Mouse (Mus musculus) hematopoietic stem cell, adult 5-6 weeks (primary cell): ENCODE data around the gene Pmepa1. TPM values are rescaled to one million over a fixed set of nuclear protein-coding genes. Genes with fewer than 3 reads are reported as not detected.

Experiments used
- ATAC-seq, 2 experiments: fragments of 125-278 bp in 1 of 2; replicated peaks in 1 of 2; 2 replicates each; pipeline ENCODE4 v1.8.0; 2016 to 2017; ENCODE audit warnings: inconsistent platforms in 2 of 2, mild to moderate bottlenecking in 2 of 2, moderate number of reproducible peaks in 2 of 2, low read depth in 1 of 2, moderate TSS enrichment in 1 of 2; ENCODE audit not compliant: low FRiP score in 2 of 2, poor library complexity in 2 of 2, severe bottlenecking in 2 of 2, insufficient read depth in 1 of 2, low TSS enrichment in 1 of 2
- total RNA-seq: library from RNA; stranded (forward); fragments of 172-1452, 232-1000 nt; gene quantifications from 2 replicates; pipeline ENCODE4 v1.2.3, GENCODE M21; 2017

Gene Pmepa1
- total RNA-seq, 1 experiment from 2014 or later, result 0.40 TPM

DNA sequence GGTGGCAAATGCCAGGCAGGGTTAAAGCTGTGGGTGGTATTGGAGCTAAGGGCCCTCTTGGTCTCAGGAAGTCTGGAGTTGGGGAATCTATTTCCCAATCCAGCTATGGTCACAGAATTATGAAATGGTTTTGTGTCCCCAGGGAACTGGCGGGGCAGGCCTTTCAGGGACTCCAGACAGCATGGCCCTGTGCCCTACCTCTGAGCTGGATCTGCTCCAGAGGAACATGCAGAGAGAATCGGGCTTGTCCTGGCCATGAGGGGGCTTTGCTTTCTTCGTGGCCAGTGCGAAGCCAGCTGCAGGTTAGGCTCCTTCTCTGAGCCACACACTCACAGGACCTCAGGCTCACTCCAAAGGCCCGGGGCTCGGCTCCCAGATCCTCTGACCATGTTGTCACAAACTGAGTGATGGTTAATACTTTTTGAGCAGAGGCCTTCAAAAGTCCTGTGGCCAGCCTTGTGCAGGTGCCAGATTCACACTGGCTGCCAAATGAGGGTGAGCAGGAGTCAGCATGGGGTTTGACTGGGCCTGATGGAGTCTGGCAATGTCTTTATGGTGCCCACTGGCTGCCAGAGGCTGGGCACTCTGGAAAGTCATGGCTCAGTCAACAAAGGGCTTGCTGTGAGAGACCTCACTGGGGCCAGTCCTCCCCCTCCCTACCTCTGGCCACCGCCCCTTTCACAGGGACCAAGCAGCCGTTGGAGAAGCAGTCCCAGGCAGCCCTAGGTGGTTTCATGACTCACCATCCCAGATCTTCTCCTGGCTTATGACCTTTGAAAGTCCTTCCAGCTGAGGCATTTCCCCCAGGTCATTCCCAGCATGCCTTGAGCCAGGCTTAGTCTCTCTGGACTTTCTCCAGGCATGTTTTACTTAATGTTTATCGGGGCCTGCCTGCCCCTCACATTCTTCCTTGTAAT, 4.9 kb upstream of the Pmepa1 start:
- ATAC-seq, result no peak

DNA sequence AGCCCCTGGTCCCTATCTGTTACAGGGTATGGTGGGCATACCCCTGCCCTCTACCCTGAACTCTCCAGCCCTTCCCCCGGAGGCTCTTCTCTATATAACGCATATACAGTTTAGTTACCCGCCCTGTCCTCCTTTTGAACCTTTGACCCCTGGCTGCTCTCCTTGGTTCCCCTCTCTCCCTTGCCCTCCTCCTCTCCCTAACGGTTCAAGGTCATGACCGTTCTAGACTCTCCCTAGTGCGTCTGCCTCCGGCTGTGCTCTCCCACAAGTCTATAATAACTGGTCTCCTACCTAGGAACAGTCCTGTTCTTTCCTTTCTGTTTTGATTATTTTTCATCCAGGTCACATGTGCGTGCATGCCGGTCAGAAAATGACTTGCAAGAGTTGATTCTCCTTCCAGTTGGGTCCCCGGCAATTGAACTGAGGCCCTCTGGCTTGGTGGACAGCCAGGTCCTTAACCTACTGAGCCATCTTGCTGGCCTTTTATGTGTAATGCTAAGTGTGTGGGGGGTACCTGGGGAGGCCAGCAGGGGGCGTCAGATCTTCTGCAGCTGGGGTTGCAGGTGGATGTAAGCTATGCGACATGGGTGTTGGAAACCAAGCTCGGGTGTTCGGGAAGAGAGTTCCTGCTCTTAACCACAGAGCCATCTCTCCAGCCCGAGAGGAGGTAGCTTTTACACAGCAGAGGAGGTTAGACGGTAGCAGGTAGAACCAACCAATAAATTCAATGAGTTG, 2.7 kb upstream of the Pmepa1 start:
- ATAC-seq, result no peak

DNA sequence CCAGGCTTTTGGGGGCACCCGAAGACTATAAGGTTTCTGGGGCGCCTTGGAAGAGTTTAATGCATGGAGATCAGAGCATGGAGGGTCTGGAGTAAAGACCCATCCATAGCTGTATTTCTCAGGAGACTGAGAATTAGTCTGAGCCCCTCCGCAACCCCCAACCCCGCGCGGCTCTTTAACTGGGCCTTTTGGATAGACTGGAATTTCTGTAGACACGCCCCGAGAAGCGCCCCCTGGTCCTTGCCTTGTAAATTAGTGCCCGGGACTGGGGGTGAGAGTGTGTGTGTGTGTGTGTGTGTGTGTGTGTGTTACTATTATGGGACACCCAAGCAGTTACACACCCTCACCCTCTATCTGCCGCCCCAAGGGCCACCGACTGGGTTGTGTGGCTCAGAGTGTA, 526 bp upstream of the Pmepa1 start:
- ATAC-seq, result no peak

DNA sequence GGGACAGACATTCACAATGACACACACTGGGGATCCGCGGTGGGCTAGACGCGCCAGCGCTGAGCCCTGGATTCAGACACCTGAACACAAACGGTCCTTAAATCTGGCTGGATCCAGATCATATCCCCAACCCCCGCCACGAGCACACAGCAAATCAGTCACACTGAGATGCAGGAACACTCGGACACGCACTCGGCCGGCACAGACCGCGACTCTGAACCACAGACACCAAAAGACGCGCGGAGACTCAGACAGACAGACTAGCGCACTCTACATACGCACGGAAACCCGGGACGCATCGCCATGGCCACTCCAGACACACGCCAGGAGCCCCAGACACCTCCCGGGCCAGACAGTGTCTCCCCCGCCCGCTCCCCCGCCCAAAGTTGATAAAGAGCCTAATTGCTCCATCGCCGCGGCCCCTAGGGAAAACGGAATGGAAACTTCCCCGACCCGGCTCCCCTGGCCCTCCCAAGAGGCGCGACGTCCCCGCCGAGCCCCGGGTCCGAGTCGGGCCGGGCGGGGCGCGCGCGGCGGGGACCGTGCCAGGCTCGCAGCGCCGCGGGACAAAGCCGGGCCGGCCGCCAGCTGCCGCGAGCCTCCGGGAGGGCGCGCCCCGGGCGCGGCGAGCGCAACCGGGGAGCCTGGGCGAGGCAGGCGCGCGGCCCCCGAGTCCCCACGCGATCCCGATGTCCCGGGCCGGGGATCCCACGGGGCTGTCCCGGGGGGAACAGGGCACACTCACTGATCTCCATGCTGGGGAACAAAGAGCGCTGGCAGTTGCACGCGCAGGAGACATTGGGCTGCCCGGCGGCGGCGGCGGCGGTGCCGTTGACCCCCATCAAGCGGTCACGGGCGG, 761 bp downstream of the Pmepa1 start:
- peak in 1 of 2 experiments; percentile 14; a peak in 1 of 4 replicates for ATAC-seq

DNA sequence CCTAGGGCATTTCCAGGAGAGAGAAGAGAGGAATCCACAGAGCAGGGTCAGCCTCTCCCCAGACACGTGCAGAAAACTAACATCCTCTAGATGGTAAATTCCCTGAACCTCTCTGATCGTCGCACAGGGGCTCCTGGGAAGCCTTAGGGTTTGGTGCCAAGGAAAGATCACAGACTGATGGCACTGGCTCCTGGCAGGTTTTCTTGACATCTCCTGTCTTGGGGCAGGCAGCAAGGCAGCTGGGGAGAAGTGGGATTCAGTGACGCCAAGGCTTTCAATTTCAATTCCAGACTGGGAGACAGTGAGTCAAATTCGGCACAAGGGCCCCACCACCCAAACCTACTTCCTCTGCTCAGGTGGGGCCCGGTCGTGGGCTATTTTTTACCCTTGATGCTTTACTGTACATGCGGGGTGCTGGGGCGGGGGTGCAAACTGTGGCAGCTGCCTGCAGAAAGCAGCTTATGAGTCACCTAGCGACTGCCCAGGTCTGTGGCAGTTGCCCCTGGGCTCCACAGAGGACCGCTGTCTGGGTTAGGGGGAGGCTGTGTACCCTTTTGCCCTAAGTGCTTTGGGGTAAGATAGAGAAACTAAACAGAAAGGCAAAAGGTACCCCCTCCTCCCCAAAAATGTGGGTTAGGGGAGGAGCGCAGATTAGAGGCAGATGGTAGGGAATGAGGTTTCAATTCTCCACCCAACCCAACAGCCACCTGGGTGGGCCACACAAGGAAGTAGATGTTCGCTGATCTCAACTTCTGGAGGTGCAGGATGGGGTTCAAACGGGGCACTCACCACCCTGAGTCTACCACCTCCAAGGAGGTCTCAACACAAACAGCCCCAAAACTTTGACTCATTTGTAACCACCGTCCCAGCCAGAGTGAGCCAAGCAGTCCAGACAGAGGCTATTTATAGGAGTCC, 1.6 kb downstream of the Pmepa1 start:
- ATAC-seq, result peak; percentile 15 to 34; a peak in 3 of 4 replicates

DNA sequence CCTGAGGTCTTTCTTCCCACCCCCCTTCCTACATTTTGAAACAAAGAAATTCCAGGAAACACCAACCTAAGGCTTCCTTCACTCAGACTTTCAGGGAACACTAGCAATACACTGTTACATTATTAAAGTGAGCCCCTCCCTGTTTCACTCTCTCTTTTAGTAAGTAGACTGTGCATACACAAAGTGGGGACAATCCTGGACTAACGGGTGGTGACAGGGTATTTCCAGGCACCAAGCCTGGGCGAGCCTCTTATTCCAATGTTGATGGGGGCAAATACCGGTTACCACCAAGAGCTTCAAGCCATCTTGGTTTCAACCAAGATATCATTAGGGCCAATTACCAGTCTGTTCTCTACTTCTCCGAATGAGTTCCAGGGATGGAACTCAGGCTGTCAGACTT, 2.4 kb downstream of the Pmepa1 start:
- no peak for ATAC-seq

DNA sequence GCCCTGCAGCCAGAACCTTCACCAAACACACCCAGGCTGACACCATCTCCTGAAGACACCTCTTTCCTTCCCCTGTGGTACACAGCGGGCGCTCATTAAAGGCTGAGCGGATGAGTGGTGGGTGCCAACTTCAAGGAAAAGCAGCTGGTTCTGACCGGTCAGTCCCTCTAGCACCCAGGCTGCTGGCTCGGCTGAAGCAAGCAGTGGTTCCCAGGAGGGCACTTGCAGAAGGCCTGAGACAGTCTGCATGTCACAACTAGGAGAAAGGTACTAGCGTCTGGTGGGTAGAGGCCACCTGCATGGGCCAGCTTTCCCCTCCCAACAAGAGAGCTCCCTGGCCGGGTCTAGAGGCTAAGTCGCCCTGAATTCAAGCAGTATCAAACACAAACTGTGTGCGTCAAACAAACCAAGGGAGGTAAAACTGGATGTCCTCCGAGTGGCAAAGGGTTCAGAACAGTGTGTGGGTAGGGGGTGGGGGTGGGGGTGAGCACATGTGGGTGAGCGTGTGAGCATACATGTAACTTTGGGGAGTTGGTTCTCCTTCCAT, 3.9 kb downstream of the Pmepa1 start:
- no peak for ATAC-seq

DNA sequence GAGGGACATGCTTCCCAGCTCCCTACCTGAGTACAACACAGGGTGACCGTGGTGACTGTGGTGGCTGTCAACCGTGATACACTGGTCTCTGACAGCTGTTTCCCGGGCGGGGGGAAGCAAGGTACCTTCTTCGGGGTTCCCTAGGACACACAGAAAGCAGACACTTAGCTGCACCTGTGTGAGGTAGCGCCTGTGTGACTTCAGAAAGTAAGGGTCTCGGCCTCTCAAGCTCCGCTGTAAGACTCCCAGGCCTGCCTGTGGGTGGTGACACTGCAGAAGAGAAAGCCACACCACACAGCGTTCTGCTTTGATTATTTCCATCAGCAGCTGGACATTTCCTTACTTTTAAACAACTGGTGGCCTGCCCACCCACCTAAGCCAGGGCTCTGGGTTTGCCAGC, 4.8 kb downstream of the Pmepa1 start:
- ATAC-seq, result no peak

DNA sequence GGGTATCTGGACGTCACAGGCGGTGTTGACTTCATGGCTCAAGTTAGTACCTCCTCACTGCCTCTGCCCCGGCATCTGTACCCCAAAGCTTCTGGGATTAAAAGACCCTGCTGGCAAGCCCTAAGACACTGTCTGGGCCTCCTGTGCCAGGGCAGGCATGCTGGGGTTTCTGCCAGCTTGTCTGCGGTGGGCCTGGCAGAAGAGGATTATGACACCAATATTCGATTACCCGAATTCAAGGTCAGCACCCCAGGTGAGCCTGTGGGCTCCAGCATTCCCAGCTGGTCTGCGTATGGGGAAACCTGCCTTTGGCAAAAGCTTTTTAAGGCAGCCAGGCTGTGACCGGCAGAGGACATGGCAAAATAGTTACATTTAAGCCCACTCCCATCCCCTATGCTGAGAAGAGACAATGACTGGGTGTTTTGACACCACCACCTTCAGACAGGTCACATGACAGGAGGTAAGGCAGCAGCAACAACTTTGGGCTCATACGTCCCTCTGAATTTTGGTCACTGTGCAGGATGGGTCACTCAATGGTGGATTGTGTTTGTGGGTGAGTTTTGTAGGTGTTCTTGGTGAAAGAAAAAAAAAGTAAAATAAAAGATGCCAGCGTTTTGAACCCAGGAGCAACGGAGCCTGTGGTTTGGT, 5.6 kb downstream of the Pmepa1 start:
- ATAC-seq, result no peak

DNA sequence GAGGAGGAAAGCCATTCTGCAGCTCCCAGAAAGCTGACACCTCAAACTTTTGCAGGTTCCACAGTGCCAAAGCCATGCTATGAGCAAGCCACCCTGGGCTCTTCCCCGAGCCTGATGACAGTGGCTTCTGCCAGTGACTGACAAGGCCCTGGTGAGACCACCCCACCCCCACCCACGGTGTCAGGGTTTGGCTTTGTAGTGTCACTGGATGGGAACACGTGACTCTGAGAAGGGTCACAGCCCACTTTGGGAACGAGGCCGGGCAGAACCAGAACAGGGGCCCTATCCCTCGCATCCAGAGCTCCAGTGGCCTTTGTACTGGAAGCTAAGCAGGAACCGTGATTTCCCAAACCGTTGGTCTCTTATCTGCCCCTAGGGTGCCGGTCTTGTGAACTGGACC, 6.1 kb downstream of the Pmepa1 start:
- ATAC-seq, result no peak

DNA sequence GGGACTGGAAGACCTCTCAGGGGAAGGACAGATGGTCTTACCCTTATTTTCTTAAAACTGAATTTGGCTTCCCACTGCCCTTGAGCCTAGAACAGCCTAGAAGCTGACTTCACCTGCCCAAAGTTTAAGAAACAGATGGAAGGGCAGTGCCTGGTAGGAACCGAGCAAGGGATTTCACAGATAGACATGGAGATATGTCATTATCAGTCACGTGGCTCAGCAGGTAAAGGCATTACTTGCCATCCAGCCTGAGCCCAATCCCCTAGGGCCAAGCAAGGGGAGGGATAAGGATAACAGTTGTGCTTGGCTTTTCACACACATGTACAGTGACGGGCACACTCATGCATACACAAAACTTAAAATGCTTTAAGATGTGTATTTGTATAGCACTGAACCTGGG, 8.8 kb downstream of the Pmepa1 start:
- no peak for ATAC-seq

DNA sequence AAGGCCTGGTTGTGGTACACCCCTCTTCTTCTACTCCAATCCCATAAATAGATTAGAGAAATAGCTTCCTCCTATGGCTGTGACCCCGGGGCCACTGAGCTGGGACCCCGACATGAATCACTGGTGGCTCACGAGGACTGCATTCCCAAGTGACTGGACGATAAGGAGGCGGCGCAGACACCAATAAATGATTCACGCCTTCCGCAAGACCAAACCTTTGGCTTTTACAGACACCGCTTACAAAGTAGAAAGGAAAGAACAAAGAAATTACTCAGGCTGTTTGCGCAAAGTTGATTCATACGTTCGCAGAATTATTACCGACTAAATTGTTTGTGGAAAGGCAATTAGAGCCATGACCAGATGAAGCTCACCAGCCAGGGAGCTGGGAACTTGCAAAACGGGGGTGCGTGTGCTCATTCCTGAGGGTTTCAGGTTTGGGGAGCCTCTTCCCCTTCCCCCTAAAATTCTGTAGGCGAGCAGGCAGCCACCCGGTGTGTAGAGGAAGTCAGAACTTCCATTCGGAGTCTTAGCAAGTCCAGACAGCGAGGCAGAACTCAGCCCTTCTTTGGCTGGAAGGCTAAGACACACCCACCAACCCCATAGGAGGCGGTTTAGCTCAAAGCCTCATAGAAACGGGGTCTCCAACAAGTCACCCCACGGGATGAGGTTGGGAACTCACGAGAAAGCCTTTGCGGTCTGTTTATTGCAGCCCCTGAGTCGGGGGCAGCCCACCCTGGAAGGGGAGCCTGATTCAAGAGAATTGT, 9.8 kb downstream of the Pmepa1 start:
- ATAC-seq, result no peak

DNA sequence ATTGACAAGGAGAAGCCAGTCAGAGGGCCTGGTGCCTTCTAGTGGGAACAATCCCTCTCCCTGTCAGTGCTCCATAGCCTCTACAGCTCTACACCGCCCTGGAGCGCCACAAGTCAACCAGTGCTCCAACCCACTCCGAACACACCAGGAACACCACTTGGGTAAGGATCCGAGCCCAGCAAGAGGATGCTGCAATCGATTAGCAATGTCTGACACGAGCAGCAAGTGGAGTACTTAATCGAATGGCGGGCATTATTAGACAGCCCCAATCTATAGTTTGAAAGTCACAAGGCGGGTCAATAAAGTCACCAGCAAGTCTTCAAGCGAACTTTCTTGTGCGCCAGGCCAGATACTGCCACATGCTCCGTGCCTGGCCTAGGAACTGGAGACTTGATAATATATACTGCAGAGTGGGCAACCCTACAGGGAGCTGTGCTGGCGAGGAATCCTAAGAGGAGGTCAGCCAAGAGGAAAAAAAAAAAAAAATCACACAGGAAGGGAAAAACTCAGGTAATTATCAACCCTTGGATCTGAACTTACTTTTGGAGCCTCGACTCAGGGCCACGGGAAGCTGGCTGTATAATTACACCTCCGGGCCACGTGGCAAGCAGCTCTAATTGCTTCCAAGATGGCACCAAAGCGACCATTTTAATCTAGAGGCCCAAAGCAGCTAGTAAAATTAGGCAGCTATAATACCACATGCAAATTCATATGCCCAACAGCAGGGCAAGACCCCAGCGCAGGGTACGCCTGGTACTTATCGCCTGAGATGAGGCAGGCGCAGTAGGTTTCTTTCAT, 10.7 kb downstream of the Pmepa1 start:
- ATAC-seq, result no peak

DNA sequence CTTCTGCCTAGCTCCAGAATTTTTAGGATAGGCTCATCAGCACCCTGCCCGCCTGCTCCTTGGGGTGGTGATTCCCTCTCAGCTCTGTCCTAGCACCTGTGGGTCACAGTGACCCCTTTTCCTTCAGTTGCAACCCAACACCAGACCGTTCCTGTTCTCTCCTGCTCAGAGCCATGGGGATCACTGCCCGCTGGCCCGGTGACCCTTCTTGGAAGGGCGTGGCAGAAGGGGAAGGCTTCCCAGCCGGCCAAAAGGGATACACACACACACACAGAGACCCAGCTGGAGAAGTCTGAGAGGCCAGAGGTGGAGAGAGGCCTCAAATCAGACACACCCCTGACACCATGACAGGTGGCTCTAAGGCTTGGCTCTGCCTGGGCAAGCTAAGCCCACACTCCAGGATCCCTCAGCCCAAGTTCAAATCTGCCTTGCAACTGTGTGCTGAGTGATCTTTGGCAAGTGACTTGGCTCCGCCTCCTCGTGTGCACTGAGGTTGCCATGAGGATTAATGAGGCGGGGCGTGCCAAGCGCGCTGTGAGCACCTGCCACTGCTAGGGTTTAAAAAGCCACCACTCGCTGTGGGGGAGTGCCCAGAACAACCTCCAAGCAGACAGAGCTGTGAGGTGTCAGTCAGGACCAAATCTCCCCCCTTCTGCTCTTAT, 11.7 kb downstream of the Pmepa1 start:
- ATAC-seq, result peak; percentile 49 to 51; a peak in 3 of 4 replicates
